ENCODE assay signal across 8 mouse cellular contexts in the genomic region with DNA sequence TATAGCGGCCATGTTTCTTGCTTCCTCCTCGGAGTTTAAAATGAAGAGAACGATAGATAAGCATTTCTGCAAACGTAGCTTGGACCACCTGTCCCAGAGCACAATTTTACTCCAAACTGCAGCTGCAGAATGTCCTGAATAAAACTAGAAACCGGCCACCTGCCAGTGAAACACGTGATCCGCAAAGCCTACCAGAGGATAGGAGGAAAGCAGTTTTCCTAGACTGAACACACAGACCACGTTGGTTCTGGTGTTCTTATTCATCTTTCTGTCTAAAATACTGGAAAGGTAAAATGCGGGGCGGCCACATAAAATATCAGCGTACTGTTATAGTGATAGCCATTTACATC.
DNase-seq lines count a peak whose midpoint lies in the region; ATAC-seq and TF ChIP-seq lines count a peak whose summit lies in the region.

No protein-coding gene starts in this region.

- no peak for ATAC-seq in embryonic facial prominence, embryonic 13.5 days (ENCODE audit: insufficient number of reproducible peaks, insufficient read depth, low FRiP score, low TSS enrichment, low read depth)
- ATAC-seq in heart, postnatal 0 days (ENCODE audit: insufficient read depth, low read depth), result no peak
- ATAC-seq in midbrain, embryonic 15.5 days (replicated peaks), result no peak; the same call in 1 of the 2 replicates
- no peak for ATAC-seq in activated CD4-positive, CD25-positive, alpha-beta regulatory T cell, adult 4 months

- H3K27me3 ChIP-seq in embryonic facial prominence, embryonic 13.5 days, result no peaks in the 10 kb centered on the region; the same call in 1 of the 2 replicates
- H3K27me3 ChIP-seq in heart, postnatal 0 days (ENCODE audit: control insufficient read depth, insufficient read depth, low read length), result no peaks in the 10 kb centered on the region
- peaks cover 8% of the 10 kb centered on the region; the same call in 1 of the 2 replicates for H3K27me3 ChIP-seq in midbrain, embryonic 15.5 days (replicated peaks)

- TF ChIP-seq EP300 in heart, postnatal 0 days (IDR thresholded peaks at IDR 0.05; ENCODE audit: low read depth), result no peak

- H3K36me3 ChIP-seq in embryonic facial prominence, embryonic 13.5 days, result no peaks in the 10 kb centered on the region
- no peaks in the 10 kb centered on the region for H3K36me3 ChIP-seq in heart, postnatal 0 days (replicated peaks; ENCODE audit: control insufficient read depth, insufficient read depth, low read length)
- no peaks in the 10 kb centered on the region for H3K36me3 ChIP-seq in midbrain, embryonic 15.5 days (replicated peaks)

- peak overlapping the region; percentile 54; the same call in 1 of the 2 replicates for H3K4me3 ChIP-seq in left cerebral cortex, adult 2 months
- peak overlapping the region; percentile 52; the same call in 1 of the 2 replicates for H3K4me3 ChIP-seq in embryonic facial prominence, embryonic 13.5 days
- H3K4me3 ChIP-seq in heart, postnatal 0 days (ENCODE audit: low read depth, low read length), result peak overlapping the region; percentile 49
- H3K4me3 ChIP-seq in midbrain, embryonic 15.5 days, result peak overlapping the region; percentile 68

- H3K9ac ChIP-seq in embryonic facial prominence, embryonic 13.5 days, result peak overlapping the region; percentile 75; the same call in 1 of the 2 replicates
- H3K9ac ChIP-seq in heart, postnatal 0 days (replicated peaks; ENCODE audit: low read depth, low read length), result peak overlapping the region; percentile 53; the same call in 1 of the 2 replicates
- no peak overlapping the region for H3K9ac ChIP-seq in midbrain, embryonic 15.5 days

- H3K4me2 ChIP-seq in embryonic facial prominence, embryonic 13.5 days, result peak overlapping the region; percentile 79
- peak overlapping the region; percentile 62 for H3K4me2 ChIP-seq in heart, postnatal 0 days (ENCODE audit: low read depth, low read length)
- H3K4me2 ChIP-seq in midbrain, embryonic 15.5 days, result peak overlapping the region; percentile 93

- H3K4me1 ChIP-seq in embryonic facial prominence, embryonic 13.5 days, result 0 out of 2 replicates have a peak, but pooled peaks cover 4% of the 10 kb centered on the region
- peaks cover 3% of the 10 kb centered on the region for H3K4me1 ChIP-seq in heart, postnatal 0 days (ENCODE audit: control insufficient read depth, insufficient read depth)
- no peaks in the 10 kb centered on the region; the same call in 1 of the 2 replicates for H3K4me1 ChIP-seq in midbrain, embryonic 15.5 days

- no peak for TF ChIP-seq CTCF in left cerebral cortex, adult 2 months (IDR thresholded peaks at IDR 0.05)
- TF ChIP-seq CTCF in heart, postnatal 0 days (IDR thresholded peaks at IDR 0.05; ENCODE audit: low read depth), result no peak

- intact Hi-C loops in left cerebral cortex, adult 2 months (cut with DNase I), result loop anchor here (2.0 kb wide), 1 partner anchor 79 kb away; no protein-coding TSS in a partner anchor

- peak overlapping the region; percentile 82 for H3K27ac ChIP-seq in left cerebral cortex, adult 2 months
- H3K27ac ChIP-seq in embryonic facial prominence, embryonic 13.5 days, result peak overlapping the region; percentile 87; the same call in 1 of the 2 replicates
- peak overlapping the region; percentile 93 for H3K27ac ChIP-seq in heart, postnatal 0 days (ENCODE audit: low read depth)
- H3K27ac ChIP-seq in midbrain, embryonic 15.5 days, result no peak overlapping the region

- no peak for DNase-seq in left cerebral cortex, adult 2 months (ENCODE audit: extremely low spot score in 1 of 2, low spot score in 2 of 2)
- DNase-seq in left cerebral cortex, adult 8-10 months (ENCODE audit: low spot score in 2 of 2), result no peak
- no peak for DNase-seq in heart, postnatal 0 days (ENCODE audit: low spot score)
- no peak for DNase-seq in urinary bladder, postnatal 36 days (ENCODE audit: low spot score in 2 of 2)
- DNase-seq in layer of hippocampus, adult 9-10 months (ENCODE audit: low spot score), result no peak

- no peaks in the 10 kb centered on the region; the same call in 1 of the 2 replicates for H3K9me3 ChIP-seq in embryonic facial prominence, embryonic 13.5 days
- H3K9me3 ChIP-seq in heart, postnatal 0 days (replicated peaks; ENCODE audit: control insufficient read depth, low read length), result no peaks in the 10 kb centered on the region
- H3K9me3 ChIP-seq in midbrain, embryonic 15.5 days, result no peaks in the 10 kb centered on the region

- 68% methylated on average over 11 of the region's 11 CpGs for WGBS in embryonic facial prominence, embryonic 13.5 days
- 59% methylated on average over 11 of the region's 11 CpGs for WGBS in heart, postnatal 0 days
- 78% methylated on average over 11 of the region's 11 CpGs for WGBS in midbrain, embryonic 15.5 days
